Mouse (Mus musculus) liver, postnatal 0 days (tissue): Measurements from ENCODE around the gene Tmem35b.

ENCODE experiments used
- CTCF ChIP-seq: sonication (generic); IDR thresholded peaks from 2 replicates; pipeline ENCODE4 v1.5.1; 2016; ENCODE audit warnings: antibody characterized with exemption, low read depth
- EP300 ChIP-seq: IDR thresholded peaks from 2 replicates; pipeline ENCODE4 v1.6.1; 2016; ENCODE audit warnings: antibody characterized with exemption, low read depth, mild to moderate bottlenecking

GRCm38 (mm10) chr4:127172614-127173013 lies 49.1 kb downstream of the Tmem35b start:
- TF ChIP-seq CTCF (no peak), EP300 (no peak)
